Mouse (Mus musculus) myocyte (in vitro differentiated cells): ENCODE results near the gene Hpcal1.

ENCODE experiments used
- CEBPB ChIP-seq: IDR thresholded peaks from 2 replicates; pipeline ENCODE4 v1.6.1; 2011; ENCODE audit warnings: mild to moderate bottlenecking, moderate library complexity; ENCODE audit not compliant: poor library complexity, insufficient read depth, severe bottlenecking
- E2F4 ChIP-seq: IDR thresholded peaks from one replicate; pipeline ENCODE4 v1.6.1; 2011; ENCODE audit warnings: mild to moderate bottlenecking, control low read depth, moderate library complexity; ENCODE audit not compliant: insufficient read depth
- POLR2A ChIP-seq: IDR thresholded peaks from one replicate; pipeline ENCODE4 v1.6.1; 2011; ENCODE audit warnings: low read depth, mild to moderate bottlenecking, control low read depth, moderate library complexity; ENCODE audit not compliant: insufficient read length
- TCF12 ChIP-seq: IDR thresholded peaks from one replicate; pipeline ENCODE4 v1.6.1; 2011; ENCODE audit warnings: mild to moderate bottlenecking, control low read depth; ENCODE audit not compliant: poor library complexity, insufficient read depth, severe bottlenecking
- USF1 ChIP-seq: IDR thresholded peaks from one replicate; pipeline ENCODE4 v1.6.1; 2011; ENCODE audit warnings: low read depth, mild to moderate bottlenecking, control low read depth, moderate library complexity

- TF ChIP-seq TCF12 = no peak
- TF ChIP-seq CEBPB = no peak
- TF ChIP-seq POLR2A = peak; percentile 18
- TF ChIP-seq E2F4 = no peak
- TF ChIP-seq USF1 = no peak
Observed at GRCm38 (mm10) chr12:17738473-17738872, 47.8 kb downstream of the Hpcal1 start.
